ENCODE assay signal across 8 mouse cellular contexts in genomic region chr13:111979428-111980204, GRCm38 (mm10).
A peak's percentile ranks its signal among the peaks of the same experiment; 100 is the strongest.
DNase-seq lines count a peak whose midpoint lies in the region; ATAC-seq lines count a peak whose summit lies in the region.

No protein-coding gene starts in this region.

- DNase-seq in lung, postnatal 10 days, result peak; percentile 40
- no peak for DNase-seq in lung, postnatal 14 days
- DNase-seq in embryo, embryonic 10.5 days (ENCODE audit: low spot score), result peak; percentile 50
- no peak for DNase-seq in right cerebral cortex, adult 2 months (ENCODE audit: low spot score in 2 of 2)
- no peak for DNase-seq in T-cell, adult 2 months (ENCODE audit: low spot score)
- DNase-seq in layer of hippocampus, postnatal 25 days (ENCODE audit: extremely low spot score in 1 of 2, low spot score in 1 of 2), result no peak

- H3K27me3 ChIP-seq in heart, embryonic 16.5 days (ENCODE audit: control insufficient read depth, insufficient read depth, low read length), result no peaks in the 10 kb centered on the region

- H3K4me2 ChIP-seq in heart, embryonic 16.5 days (ENCODE audit: low read depth, low read length), result peak overlapping the region; percentile 55

- H3K36me3 ChIP-seq in heart, embryonic 16.5 days (ENCODE audit: control insufficient read depth, insufficient read depth), result no peaks in the 10 kb centered on the region

- H3K9me3 ChIP-seq in heart, embryonic 16.5 days (replicated peaks; ENCODE audit: control insufficient read depth, low read length), result no peaks in the 10 kb centered on the region

- ATAC-seq in heart, embryonic 16.5 days (replicated peaks; ENCODE audit: extremely low read depth, insufficient read depth, low FRiP score), result no peak
- ATAC-seq in megakaryocyte-erythroid progenitor cell, adult 5-6 weeks (replicated peaks; ENCODE audit: low FRiP score, low TSS enrichment, poor library complexity, severe bottlenecking), result peak; percentile 64; the same call in 1 of the 2 replicates

- 32% methylated on average over 17 of the region's 17 CpGs for WGBS in heart, embryonic 16.5 days

- peaks cover 23% of the 10 kb centered on the region for H3K4me1 ChIP-seq in heart, embryonic 16.5 days (ENCODE audit: control insufficient read depth, insufficient read depth, low read length)

- peak overlapping the region; percentile 28 for H3K4me3 ChIP-seq in heart, embryonic 16.5 days (ENCODE audit: low read length)

- no peak overlapping the region; the same call in 1 of the 2 replicates for H3K27ac ChIP-seq in heart, embryonic 16.5 days (ENCODE audit: low read length)

- peak overlapping the region; percentile 59 for H3K9ac ChIP-seq in heart, embryonic 16.5 days (ENCODE audit: low read length)

Comparison
In these comparisons a context has a peak if more than half of its experiments do, and no peak if none do; other contexts are left out.
1. DNase-seq: peak in lung, postnatal 10 days (single experiment) and embryo, embryonic 10.5 days (single experiment); none in lung, postnatal 14 days (single experiment), right cerebral cortex, adult 2 months (0 of 2), T-cell, adult 2 months (single experiment) and layer of hippocampus, postnatal 25 days (0 of 2).